Mouse (Mus musculus) intestine, embryonic 16.5 days (tissue): ENCODE data around the gene Pde10a. TPM values are rescaled to one million over a fixed set of nuclear protein-coding genes. Genes with fewer than 3 reads are reported as not detected.
A peak's percentile ranks its signal among the peaks of the same experiment; 100 is the strongest.

Experiments
- ATAC-seq: fragments of 200-750 bp; cut with Nextera tagmentation; 2 replicates; pipeline ENCODE4 v1.8.0; 2017; ENCODE audit warnings: moderate TSS enrichment, moderate library complexity
- H3K27ac ChIP-seq: fragments of 300-500 bp; sonication (generic); 2 replicates; pipeline ENCODE4 v1.5.1; 2014; ENCODE audit warnings: mild to moderate bottlenecking, low read length
- H3K27me3 ChIP-seq: fragments of 300-500 bp; sonication (generic); replicated peaks from 2 replicates; pipeline ENCODE4 v1.6.1; 2014; ENCODE audit warnings: low read length, control low read depth, mixed read lengths; ENCODE audit not compliant: control insufficient read depth, insufficient read depth
- H3K36me3 ChIP-seq: fragments of 300-500 bp; sonication (generic); 2 replicates; pipeline ENCODE4 v1.6.1; 2014; ENCODE audit warnings: low read length, control low read depth; ENCODE audit not compliant: control insufficient read depth, insufficient read depth
- H3K4me1 ChIP-seq: fragments of 300-500 bp; sonication (generic); 2 replicates; pipeline ENCODE4 v1.6.1; 2014; ENCODE audit warnings: low read length, control low read depth, mixed read lengths; ENCODE audit not compliant: control insufficient read depth, insufficient read depth
- H3K4me2 ChIP-seq: fragments of 300-500 bp; sonication (generic); 2 replicates; pipeline ENCODE4 v1.6.1; 2014; ENCODE audit warnings: low read depth, low read length, control low read depth
- H3K4me3 ChIP-seq: fragments of 300-500 bp; sonication (generic); 2 replicates; pipeline ENCODE4 v1.5.1; 2014; ENCODE audit warnings: mild to moderate bottlenecking, low read length
- H3K9ac ChIP-seq: fragments of 300-500 bp; sonication (generic); 2 replicates; pipeline ENCODE4 v1.6.1; 2014; ENCODE audit warnings: low read depth, low read length
- H3K9me3 ChIP-seq: fragments of 300-500 bp; sonication (generic); 2 replicates; pipeline ENCODE4 v1.6.1; 2016; ENCODE audit warnings: low read length, control low read depth; ENCODE audit not compliant: control insufficient read depth
- WGBS: fragments of 180-500 bp; shearing (Covaris S2); extraction: QIAGEN DNeasy Blood & Tissue Kit; methylation state at CpG from one replicate; pipeline ENCODE4 v1.1.7; 2014; 5-methylcytosine and 5-hydroxymethylcytosine counted together
- polyA plus RNA-seq: library from polyadenylated mRNA; unstranded; fragments of >200 nt; fragmentation: Nextera tagmentation; extraction: Ambion mirVana; gene quantifications from 2 replicates; pipeline ENCODE4 v1.2.1, GENCODE M21; 2015

Gene Pde10a
- polyA plus RNA-seq, 1 experiment from 2014 or later = 1.0 TPM

DNA sequence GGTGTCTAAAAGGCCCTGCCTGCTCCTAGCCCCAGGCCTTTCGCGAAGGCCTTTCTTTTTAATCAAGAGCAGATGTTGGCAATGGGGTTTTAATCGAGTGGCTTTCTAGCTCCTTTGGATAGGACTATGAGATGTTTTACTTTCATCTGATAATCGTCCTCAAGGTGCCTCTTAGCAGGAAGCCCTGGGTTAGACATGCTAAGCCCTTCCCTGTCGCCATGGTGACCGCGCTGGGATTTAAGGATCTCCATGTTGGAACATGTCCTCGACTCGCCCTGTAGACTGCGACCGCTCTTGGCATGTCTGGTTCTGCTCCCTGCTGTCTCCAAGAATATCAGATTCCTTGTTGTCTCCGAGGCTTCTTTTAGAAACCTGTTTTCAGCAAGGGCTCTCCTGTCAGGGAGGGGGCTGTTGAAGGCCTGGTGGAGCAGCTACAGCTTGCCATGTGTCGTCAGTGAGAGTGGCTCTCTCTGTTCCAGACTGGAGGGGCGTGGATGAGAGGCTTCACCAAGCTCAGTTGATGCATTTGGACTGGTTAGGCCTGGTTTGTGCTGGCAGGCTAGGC, 16.9 kb downstream of the Pde10a start:
- 83% methylated on average over 14 of the region's 14 CpGs for WGBS
- no peak overlapping the region for H3K4me3 ChIP-seq
- no peak overlapping the region for H3K9ac ChIP-seq
- H3K4me2 ChIP-seq = no peak overlapping the region
- no peak for ATAC-seq
- no peaks in the 10 kb centered on the region for H3K9me3 ChIP-seq
- H3K4me1 ChIP-seq = no peaks in the 10 kb centered on the region
- H3K36me3 ChIP-seq = no peaks in the 10 kb centered on the region
- no peaks in the 10 kb centered on the region for H3K27me3 ChIP-seq
- no peak overlapping the region for H3K27ac ChIP-seq

DNA sequence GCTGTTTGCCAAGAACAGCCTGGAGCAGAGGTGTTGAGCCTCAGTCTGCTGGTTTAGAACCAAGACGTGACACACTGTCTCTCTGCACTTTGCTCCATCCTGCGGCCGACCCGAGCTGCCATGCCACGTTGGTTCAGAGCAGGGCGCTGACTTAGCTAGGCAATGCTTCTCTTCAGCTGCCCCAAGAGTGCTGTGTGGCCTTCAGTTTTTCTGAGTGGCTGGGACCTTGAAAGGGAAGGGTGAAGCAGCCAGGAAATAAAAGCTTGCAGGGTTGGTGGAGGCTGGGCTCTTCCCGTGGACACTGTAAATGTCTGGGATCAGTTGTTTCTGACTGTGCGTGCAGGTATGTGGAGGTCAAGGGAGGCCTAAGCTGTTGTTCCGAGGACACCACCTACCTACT, 21.2 kb downstream of the Pde10a start:
- no peak overlapping the region for H3K4me2 ChIP-seq
- no peak overlapping the region for H3K9ac ChIP-seq
- ATAC-seq = peak; percentile 52; the same call in 1 of the 2 replicates
- no peaks in the 10 kb centered on the region for H3K36me3 ChIP-seq
- 67% methylated on average over 9 of the region's 9 CpGs for WGBS
- H3K27me3 ChIP-seq = no peaks in the 10 kb centered on the region
- H3K4me1 ChIP-seq = no peaks in the 10 kb centered on the region
- H3K4me3 ChIP-seq = no peak overlapping the region
- H3K27ac ChIP-seq = no peak overlapping the region
- H3K9me3 ChIP-seq = no peaks in the 10 kb centered on the region

DNA sequence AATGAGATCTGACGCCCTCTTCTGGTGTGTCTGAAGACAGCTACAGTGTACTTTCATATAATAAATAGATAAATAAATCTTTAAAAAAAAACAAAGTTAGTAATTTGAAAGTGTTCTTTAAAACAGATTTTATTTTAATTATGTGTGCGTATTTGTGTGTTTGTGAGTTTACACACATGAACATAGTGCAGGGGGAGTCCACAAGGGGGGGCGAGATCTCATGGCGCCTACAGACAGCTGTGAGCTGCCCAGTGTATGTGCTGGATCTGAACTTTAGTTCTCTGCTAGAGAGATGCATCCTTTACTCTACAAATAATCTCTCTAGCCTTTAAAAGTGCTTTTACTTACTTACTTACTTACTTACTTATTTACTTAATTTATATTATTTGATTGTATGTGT, 23.6 kb downstream of the Pde10a start:
- Histone ChIP-seq H3K9ac (no peak overlapping the region), H3K9me3 (no peaks in the 10 kb centered on the region), H3K4me1 (no peaks in the 10 kb centered on the region), H3K4me2 (no peak overlapping the region), H3K27me3 (no peaks in the 10 kb centered on the region), H3K4me3 (no peak overlapping the region), H3K27ac (no peak overlapping the region), H3K36me3 (no peaks in the 10 kb centered on the region)
- ATAC-seq = no peak
- 73% methylated on average over 4 of the region's 4 CpGs for WGBS

DNA sequence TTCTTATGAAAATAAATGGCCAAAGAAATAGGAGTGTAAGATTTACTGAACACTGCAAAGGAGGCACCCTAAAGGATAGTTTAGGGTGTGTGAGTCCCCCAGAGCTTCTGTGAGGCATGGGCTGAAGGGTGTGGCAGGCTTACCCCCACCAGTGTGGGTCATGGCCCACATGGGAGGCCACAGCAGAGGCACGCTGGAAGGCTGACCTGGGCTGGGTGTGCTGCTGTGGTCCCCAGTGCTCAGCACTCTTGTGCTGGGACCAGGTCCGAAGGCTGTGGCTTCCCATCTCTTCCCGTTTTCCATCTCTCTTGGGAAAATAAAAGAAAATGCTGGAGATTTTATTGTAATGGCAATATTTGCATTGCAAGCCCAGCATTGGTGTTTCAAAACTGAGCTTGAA, 26.5 kb downstream of the Pde10a start:
- Histone ChIP-seq H3K4me1 (no peaks in the 10 kb centered on the region), H3K4me3 (no peak overlapping the region), H3K27ac (no peak overlapping the region), H3K9ac (no peak overlapping the region), H3K9me3 (no peaks in the 10 kb centered on the region), H3K4me2 (no peak overlapping the region), H3K27me3 (no peaks in the 10 kb centered on the region), H3K36me3 (no peaks in the 10 kb centered on the region)
- ATAC-seq = no peak
- 59% methylated on average over 3 of the region's 3 CpGs for WGBS

DNA sequence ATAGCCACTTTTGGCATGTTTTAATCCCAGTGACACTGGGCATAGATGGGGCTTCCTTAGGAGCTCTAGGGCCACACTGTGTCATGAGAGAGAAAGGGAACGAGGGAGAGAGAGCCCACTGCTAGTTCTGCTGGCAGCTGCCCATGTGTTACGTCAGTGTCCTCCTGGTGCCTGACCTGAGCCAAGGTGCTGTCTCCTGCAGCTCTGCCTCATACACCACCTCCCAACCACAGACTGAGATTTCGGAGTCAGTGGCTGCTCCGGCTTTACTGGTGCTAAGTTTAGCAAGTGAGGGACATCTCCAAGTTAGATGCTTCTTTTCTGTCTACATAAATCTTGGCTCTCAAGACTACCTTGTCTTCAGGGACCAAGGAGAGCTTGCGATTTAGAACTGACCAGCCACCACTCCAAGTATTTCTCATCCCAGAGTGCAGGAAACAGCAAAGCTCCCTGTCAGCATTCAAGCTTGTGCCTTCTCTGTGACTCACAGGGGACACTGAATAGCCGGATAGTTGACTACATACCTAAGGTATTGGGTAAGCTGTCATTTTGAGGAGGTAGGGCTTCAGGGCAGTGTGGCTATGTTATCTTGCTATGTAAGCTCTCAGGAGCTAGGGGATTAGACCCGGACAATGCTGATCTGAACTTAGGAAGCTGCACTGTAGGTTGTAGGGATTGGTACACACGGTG, 27.3 kb downstream of the Pde10a start:
- H3K27ac ChIP-seq = no peak overlapping the region
- H3K4me3 ChIP-seq = no peak overlapping the region
- ATAC-seq = no peak
- no peaks in the 10 kb centered on the region for H3K27me3 ChIP-seq
- H3K4me1 ChIP-seq = no peaks in the 10 kb centered on the region
- no peak overlapping the region for H3K9ac ChIP-seq
- no peak overlapping the region for H3K4me2 ChIP-seq
- no peaks in the 10 kb centered on the region for H3K36me3 ChIP-seq
- WGBS = 74% methylated on average over 8 of the region's 8 CpGs
- H3K9me3 ChIP-seq = no peaks in the 10 kb centered on the region

DNA sequence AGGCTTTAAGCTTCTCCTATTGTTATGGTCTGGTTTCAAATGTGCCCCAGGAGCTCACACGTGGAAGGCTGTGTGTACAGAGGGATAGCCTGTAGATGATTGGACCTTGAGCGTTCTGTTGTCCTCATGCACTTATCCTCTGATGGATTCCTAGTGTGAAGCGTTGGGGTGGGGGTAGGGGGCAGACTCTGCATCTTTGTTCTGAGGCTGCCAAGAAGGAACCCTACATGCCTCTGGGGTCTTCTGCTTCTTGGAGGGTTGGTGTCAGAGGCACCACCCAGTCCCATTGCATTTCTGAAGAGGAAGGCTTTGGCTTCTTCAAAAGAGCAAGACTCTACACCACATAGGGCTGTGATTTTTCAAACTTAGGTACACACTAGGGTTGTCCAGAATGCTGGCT, 28.4 kb downstream of the Pde10a start:
- no peak overlapping the region for H3K4me3 ChIP-seq
- H3K27ac ChIP-seq = no peak overlapping the region
- no peak for ATAC-seq
- H3K4me1 ChIP-seq = no peaks in the 10 kb centered on the region
- no peaks in the 10 kb centered on the region for H3K27me3 ChIP-seq
- H3K9me3 ChIP-seq = no peaks in the 10 kb centered on the region
- no peak overlapping the region for H3K9ac ChIP-seq
- H3K4me2 ChIP-seq = no peak overlapping the region
- no peaks in the 10 kb centered on the region for H3K36me3 ChIP-seq
- WGBS = 69% methylated on average over 3 of the region's 3 CpGs

DNA sequence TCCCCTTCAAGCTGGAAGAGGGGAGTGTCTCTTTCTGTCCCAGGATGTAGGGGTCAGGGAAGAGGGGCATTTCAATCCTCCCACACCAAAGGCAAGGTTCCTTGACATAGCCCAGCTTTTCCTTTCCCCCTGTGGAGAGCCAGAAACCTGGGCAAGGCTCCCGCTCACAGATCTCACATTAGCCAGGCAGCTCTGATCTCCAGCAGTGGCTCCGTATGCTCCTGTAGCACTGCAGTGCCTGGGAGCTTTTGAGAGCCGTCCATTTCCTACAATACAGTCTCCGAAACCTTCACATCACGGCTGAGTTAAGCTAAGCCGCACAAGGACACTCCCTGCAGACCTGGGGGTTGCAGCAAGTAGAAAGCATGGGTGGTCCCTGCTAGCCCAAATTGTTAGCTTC, 29.0 kb downstream of the Pde10a start:
- no peaks in the 10 kb centered on the region for H3K36me3 ChIP-seq
- no peak for ATAC-seq
- no peak overlapping the region for H3K27ac ChIP-seq
- WGBS = 76% methylated on average over 6 of the region's 6 CpGs
- H3K4me3 ChIP-seq = no peak overlapping the region
- H3K27me3 ChIP-seq = no peaks in the 10 kb centered on the region
- no peak overlapping the region for H3K9ac ChIP-seq
- H3K4me1 ChIP-seq = no peaks in the 10 kb centered on the region
- H3K4me2 ChIP-seq = no peak overlapping the region
- no peaks in the 10 kb centered on the region for H3K9me3 ChIP-seq

DNA sequence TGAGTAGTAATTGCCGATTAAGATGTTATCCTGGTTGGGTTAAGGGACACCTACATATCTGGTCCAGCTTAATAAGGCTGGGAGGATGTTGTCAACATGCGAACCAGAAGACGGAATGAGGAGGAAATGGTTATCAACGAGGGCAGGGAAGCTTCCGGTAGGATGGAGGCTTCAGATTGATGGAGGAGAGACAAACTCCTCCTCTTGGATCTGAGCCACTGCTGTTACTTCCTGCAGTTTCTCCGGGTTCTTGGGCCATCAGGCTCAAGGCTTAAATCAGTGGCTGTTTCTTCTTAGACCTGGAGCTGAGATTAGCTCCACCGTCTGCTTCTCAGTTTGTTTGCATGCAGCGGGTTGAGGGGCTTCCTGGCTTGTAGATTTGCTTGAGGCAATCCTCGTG, 30.6 kb downstream of the Pde10a start:
- no peaks in the 10 kb centered on the region for H3K36me3 ChIP-seq
- 71% methylated on average over 9 of the region's 9 CpGs for WGBS
- no peak overlapping the region for H3K4me3 ChIP-seq
- ATAC-seq = no peak
- no peak overlapping the region for H3K9ac ChIP-seq
- no peak overlapping the region for H3K4me2 ChIP-seq
- H3K9me3 ChIP-seq = no peaks in the 10 kb centered on the region
- H3K27me3 ChIP-seq = no peaks in the 10 kb centered on the region
- H3K4me1 ChIP-seq = no peaks in the 10 kb centered on the region
- H3K27ac ChIP-seq = no peak overlapping the region

DNA sequence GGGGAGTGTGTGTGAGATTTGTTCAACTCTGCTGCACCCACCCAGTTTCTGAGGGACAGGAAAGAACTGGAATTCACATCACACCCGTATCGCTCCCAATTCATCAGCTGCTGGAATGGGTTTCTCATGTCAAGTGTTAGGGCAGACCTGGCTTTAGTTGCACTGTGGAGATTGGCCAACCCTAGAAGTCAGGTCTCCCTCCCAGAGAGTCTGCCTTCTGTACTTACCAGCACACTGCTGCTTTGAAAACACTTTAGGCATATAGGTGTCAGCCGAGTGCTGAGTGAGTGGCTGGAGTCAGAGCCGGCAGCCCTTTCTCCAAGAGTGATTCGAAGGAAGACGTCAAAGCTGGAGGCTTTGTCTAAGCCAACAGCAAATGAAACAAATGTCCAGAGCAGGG, 31.1 kb downstream of the Pde10a start:
- no peaks in the 10 kb centered on the region for H3K36me3 ChIP-seq
- ATAC-seq = no peak
- no peaks in the 10 kb centered on the region for H3K27me3 ChIP-seq
- H3K27ac ChIP-seq = no peak overlapping the region
- no peak overlapping the region for H3K4me2 ChIP-seq
- no peak overlapping the region for H3K4me3 ChIP-seq
- WGBS = 85% methylated on average over 6 of the region's 6 CpGs
- H3K9ac ChIP-seq = no peak overlapping the region
- H3K4me1 ChIP-seq = no peaks in the 10 kb centered on the region
- H3K9me3 ChIP-seq = no peaks in the 10 kb centered on the region

DNA sequence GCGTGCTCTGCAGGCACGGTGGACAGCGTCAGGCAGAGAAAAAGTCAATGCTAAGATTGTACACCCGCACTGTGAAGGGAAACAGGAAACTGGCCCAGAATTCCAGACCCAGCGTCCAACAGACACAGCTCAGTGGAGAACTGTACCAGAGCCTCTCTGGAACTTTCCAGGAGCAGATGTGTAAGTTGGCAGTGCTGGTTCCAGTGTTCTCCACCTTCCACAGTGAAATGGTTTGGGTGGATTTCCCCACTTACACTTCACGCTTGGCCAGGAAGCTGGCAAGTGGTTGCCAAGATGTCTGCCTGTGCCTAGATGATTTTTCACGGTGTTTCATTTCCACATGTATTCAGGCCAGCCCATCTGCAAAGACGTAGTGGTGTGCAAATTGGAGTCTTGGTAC, 32.8 kb downstream of the Pde10a start:
- H3K9ac ChIP-seq = no peak overlapping the region

More for the DNA sequence above, 32.8 kb downstream of the Pde10a start:
- Histone ChIP-seq H3K27ac (no peak overlapping the region), H3K36me3 (no peaks in the 10 kb centered on the region), H3K27me3 (no peaks in the 10 kb centered on the region), H3K4me1 (no peaks in the 10 kb centered on the region), H3K9me3 (no peaks in the 10 kb centered on the region), H3K4me3 (no peak overlapping the region), H3K4me2 (no peak overlapping the region)
- no peak for ATAC-seq
- 76% methylated on average over 8 of the region's 8 CpGs for WGBS
